Mouse (Mus musculus) myocyte (in vitro differentiated cells): ENCODE measurements at regions not wholly inside any gene's neighbourhood (a gene's known extent, or its start where the extent isn't known, plus 50 kb on each side); places are given as distances from the start of the nearest gene placed in this dataset.

ENCODE experiments used
- H3K27me3 ChIP-seq: one replicate; pipeline ENCODE4 v1.6.1; 2011; ENCODE audit not compliant: control insufficient read depth, insufficient read depth, insufficient read length
- H3K36me3 ChIP-seq: one replicate; pipeline ENCODE4 v1.6.1; 2011; ENCODE audit not compliant: control insufficient read depth, insufficient read depth
- H3K4me2 ChIP-seq: one replicate; pipeline ENCODE4 v1.6.1; 2011; ENCODE audit warnings: low read depth, control low read depth
- H3K4me3 ChIP-seq: one replicate; pipeline ENCODE4 v1.5.1; 2011; ENCODE audit warnings: mild to moderate bottlenecking, control low read depth, moderate library complexity
- H3K79me2 ChIP-seq: one replicate; pipeline ENCODE4 v1.6.1; 2011; ENCODE audit not compliant: control insufficient read depth, insufficient read depth
- H3ac ChIP-seq: one replicate; pipeline ENCODE4 v1.6.1; 2011; ENCODE audit not compliant: control insufficient read depth, insufficient read length
- CEBPB ChIP-seq: IDR thresholded peaks from 2 replicates; pipeline ENCODE4 v1.6.1; 2011; ENCODE audit warnings: mild to moderate bottlenecking, moderate library complexity; ENCODE audit not compliant: poor library complexity, insufficient read depth, severe bottlenecking
- E2F4 ChIP-seq: IDR thresholded peaks from one replicate; pipeline ENCODE4 v1.6.1; 2011; ENCODE audit warnings: mild to moderate bottlenecking, control low read depth, moderate library complexity; ENCODE audit not compliant: insufficient read depth
- MAX ChIP-seq: IDR thresholded peaks from one replicate; pipeline ENCODE4 v1.6.1; 2011; ENCODE audit warnings: low read depth, mild to moderate bottlenecking, control low read depth
- MYOD1 ChIP-seq, 3 experiments: IDR thresholded peaks; one replicate each; pipeline ENCODE4 v1.6.1; 2011; ENCODE audit warnings: control low read depth in 2 of 3, low read depth in 2 of 3, mild to moderate bottlenecking in 2 of 3, moderate library complexity in 1 of 3; ENCODE audit not compliant: insufficient read length in 2 of 3, control insufficient read depth in 1 of 3
- MYOG ChIP-seq, 3 experiments: IDR thresholded peaks; one replicate each; pipeline ENCODE4 v1.6.1; 2011; ENCODE audit warnings: control low read depth in 2 of 3, low read depth in 2 of 3, mild to moderate bottlenecking in 2 of 3; ENCODE audit not compliant: insufficient read length in 2 of 3, control insufficient read depth in 1 of 3, insufficient read depth in 1 of 3
- POLR2A ChIP-seq: IDR thresholded peaks from one replicate; pipeline ENCODE4 v1.6.1; 2011; ENCODE audit warnings: low read depth, mild to moderate bottlenecking, control low read depth, moderate library complexity; ENCODE audit not compliant: insufficient read length
- POLR2AphosphoS2 ChIP-seq: IDR thresholded peaks from one replicate; pipeline ENCODE4 v1.6.1; 2011; ENCODE audit warnings: low read depth, control low read depth; ENCODE audit not compliant: insufficient read length
- REST ChIP-seq: IDR thresholded peaks from one replicate; pipeline ENCODE4 v1.6.1; 2011; ENCODE audit warnings: mild to moderate bottlenecking, control low read depth, moderate library complexity; ENCODE audit not compliant: insufficient read depth, insufficient read length
- SRF ChIP-seq: IDR thresholded peaks from one replicate; pipeline ENCODE4 v1.6.1; 2011; ENCODE audit warnings: low read depth; ENCODE audit not compliant: control insufficient read depth, insufficient read length
- TCF12 ChIP-seq: IDR thresholded peaks from one replicate; pipeline ENCODE4 v1.6.1; 2011; ENCODE audit warnings: mild to moderate bottlenecking, control low read depth; ENCODE audit not compliant: poor library complexity, insufficient read depth, severe bottlenecking
- TCF3 ChIP-seq: IDR thresholded peaks from one replicate; pipeline ENCODE4 v1.6.1; 2011; ENCODE audit warnings: low read depth, control low read depth; ENCODE audit not compliant: insufficient read length
- USF1 ChIP-seq: IDR thresholded peaks from one replicate; pipeline ENCODE4 v1.6.1; 2011; ENCODE audit warnings: low read depth, mild to moderate bottlenecking, control low read depth, moderate library complexity

- TF ChIP-seq MYOG (IDR thresholded peaks at IDR 0.05; ENCODE audit: control insufficient read depth in 1 of 3, insufficient read depth in 1 of 3, insufficient read length in 2 of 3, low read depth in 2 of 3) (no peak), MYOD1 (IDR thresholded peaks at IDR 0.05; ENCODE audit: control insufficient read depth in 1 of 3, insufficient read length in 2 of 3, low read depth in 2 of 3) (no peak), SRF (no peak), REST (no peak), POLR2A (no peak), E2F4 (no peak), CEBPB (no peak), TCF3 (no peak), USF1 (no peak), POLR2AphosphoS2 (no peak), MAX (no peak), TCF12 (no peak)
- no peak overlapping the region for H3ac ChIP-seq
- no peak overlapping the region for H3K4me3 ChIP-seq
- no peak overlapping the region for H3K4me2 ChIP-seq
- H3K36me3 ChIP-seq: no peaks in the 10 kb centered on the region
- H3K27me3 ChIP-seq: no peaks in the 10 kb centered on the region
- no peaks in the 10 kb centered on the region for H3K79me2 ChIP-seq
These were observed 796.7 kb downstream of the Tmem132b start for GRCm38 (mm10) chr5:126328276-126328675.

GRCm38 (mm10) chr5:126335091-126335490, 803.5 kb downstream of the Tmem132b start:
- Histone ChIP-seq H3K4me3 (no peak overlapping the region), H3K4me2 (no peak overlapping the region), H3K79me2 (no peaks in the 10 kb centered on the region), H3K36me3 (no peaks in the 10 kb centered on the region), H3ac (no peak overlapping the region), H3K27me3 (no peaks in the 10 kb centered on the region)
- TF ChIP-seq MAX: no peak
- no peak for TF ChIP-seq REST
- TF ChIP-seq E2F4: no peak

- no peak overlapping the region for H3ac ChIP-seq
- no peaks in the 10 kb centered on the region for H3K27me3 ChIP-seq
- H3K36me3 ChIP-seq: no peaks in the 10 kb centered on the region
- TF ChIP-seq MYOD1 (IDR thresholded peaks at IDR 0.05; ENCODE audit: control insufficient read depth in 1 of 3, insufficient read length in 2 of 3, low read depth in 2 of 3) (no peak), E2F4 (no peak), POLR2A (no peak), POLR2AphosphoS2 (no peak), USF1 (no peak), TCF12 (no peak), MYOG (IDR thresholded peaks at IDR 0.05; ENCODE audit: control insufficient read depth in 1 of 3, insufficient read depth in 1 of 3, insufficient read length in 2 of 3, low read depth in 2 of 3) (no peak), TCF3 (no peak), SRF (no peak), REST (no peak), CEBPB (no peak), MAX (no peak)
- no peaks in the 10 kb centered on the region for H3K79me2 ChIP-seq
- H3K4me2 ChIP-seq: no peak overlapping the region
- no peak overlapping the region for H3K4me3 ChIP-seq
These were observed 804.3 kb downstream of the Tmem132b start for GRCm38 (mm10) chr5:126335553-126336520.

GRCm38 (mm10) chr5:126337884-126338283, 806.3 kb downstream of the Tmem132b start:
- no peak overlapping the region for H3K4me3 ChIP-seq

More at GRCm38 (mm10) chr5:126337884-126338283, 806.3 kb downstream of the Tmem132b start:
- no peaks in the 10 kb centered on the region for H3K36me3 ChIP-seq
- no peaks in the 10 kb centered on the region for H3K27me3 ChIP-seq
- TF ChIP-seq SRF (no peak), USF1 (no peak), TCF12 (no peak), E2F4 (no peak), MYOD1 (IDR thresholded peaks at IDR 0.05; ENCODE audit: control insufficient read depth in 1 of 3, insufficient read length in 2 of 3, low read depth in 2 of 3) (no peak), POLR2AphosphoS2 (no peak), MAX (no peak), REST (no peak), CEBPB (no peak), TCF3 (no peak), POLR2A (no peak), MYOG (IDR thresholded peaks at IDR 0.05; ENCODE audit: control insufficient read depth in 1 of 3, insufficient read depth in 1 of 3, insufficient read length in 2 of 3, low read depth in 2 of 3) (no peak)
- H3K4me2 ChIP-seq: no peak overlapping the region
- H3ac ChIP-seq: no peak overlapping the region
- H3K79me2 ChIP-seq: no peaks in the 10 kb centered on the region
